Comparison of ENCODE assay signal across 16 mouse cellular contexts in the genomic region with DNA sequence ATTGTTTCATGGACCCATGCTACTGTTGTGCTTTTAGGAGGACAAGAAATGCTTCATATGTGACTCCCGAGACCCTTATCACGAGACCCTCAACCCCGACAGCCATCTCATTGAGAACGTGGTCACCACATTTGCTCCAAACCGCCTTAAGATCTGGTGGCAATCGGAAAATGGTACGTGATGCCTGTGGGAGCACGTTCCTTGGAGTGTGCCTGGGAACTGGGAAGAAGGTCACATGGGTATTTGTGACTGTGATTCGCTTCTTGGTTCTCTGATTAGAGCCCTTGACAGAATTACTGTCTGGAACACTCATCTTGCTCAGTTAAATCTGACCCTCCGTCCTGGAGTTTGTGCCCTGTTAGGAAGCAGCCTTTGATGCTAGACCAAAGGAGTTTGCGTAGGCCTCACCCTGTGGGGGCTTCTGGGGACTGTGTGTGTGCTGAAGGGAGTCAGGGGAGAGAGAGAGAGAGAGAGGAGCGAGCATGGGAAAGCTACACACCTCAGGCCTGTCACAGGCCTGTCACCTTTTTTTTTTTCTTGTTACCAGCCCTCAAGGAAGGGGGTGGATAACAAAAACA. TPM values are rescaled to one million over a fixed set of nuclear protein-coding genes. Genes with fewer than 3 reads are reported as not detected.
DNase-seq lines count a peak whose midpoint lies in the region; ATAC-seq and TF ChIP-seq lines count a peak whose summit lies in the region.
"Had no signal": no experiment of that assay in that cellular context is flagged by ENCODE, and none has a peak within 500 bp of the region (broad histone marks: within the 10 kb centered on the region; RNA-seq: fewer than 3 reads in every experiment).

No protein-coding gene starts in this region.

- intact Hi-C loops in heart, postnatal 36 days (cut with DNase I) = no loop called here

- H3K36me3 ChIP-seq in heart, embryonic 12.5 days = peaks cover 59% of the 10 kb centered on the region
- peaks cover 28% of the 10 kb centered on the region for H3K36me3 ChIP-seq in kidney, postnatal 0 days (ENCODE audit: insufficient read depth, low read length)
- peaks cover 63% of the 10 kb centered on the region for H3K36me3 ChIP-seq in embryonic facial prominence, embryonic 14.5 days (ENCODE audit: control insufficient read depth, insufficient read depth, low read length)
- peaks cover 23% of the 10 kb centered on the region for H3K36me3 ChIP-seq in myocyte (ENCODE audit: control insufficient read depth, insufficient read depth)
- H3K36me3 ChIP-seq: liver, embryonic 15.5 days had no signal

- H3K4me1 ChIP-seq in heart, embryonic 12.5 days (replicated peaks) = peaks cover 63% of the 10 kb centered on the region
- peaks cover 45% of the 10 kb centered on the region for H3K4me1 ChIP-seq in kidney, postnatal 0 days (replicated peaks; ENCODE audit: insufficient read depth, low read length)
- peaks cover 58% of the 10 kb centered on the region for H3K4me1 ChIP-seq in embryonic facial prominence, embryonic 14.5 days (ENCODE audit: control insufficient read depth, insufficient read depth, low read length)
- H3K4me1 ChIP-seq: liver, embryonic 15.5 days had no signal

- H3K27ac ChIP-seq in heart, embryonic 12.5 days (ENCODE audit: poor library complexity, severe bottlenecking) = peak overlapping the region; percentile 79
- peak overlapping the region; percentile 72 for H3K27ac ChIP-seq in kidney, postnatal 0 days
- H3K27ac ChIP-seq in embryonic facial prominence, embryonic 14.5 days (replicated peaks; ENCODE audit: low read depth, low read length) = no peak overlapping the region
- H3K27ac ChIP-seq: embryonic facial prominence, embryonic 12.5 days; liver, embryonic 15.5 days had no signal

- no peak overlapping the region for H3ac ChIP-seq in myocyte (ENCODE audit: control insufficient read depth, insufficient read length)

- TF ChIP-seq CTCF in kidney, postnatal 0 days (IDR thresholded peaks at IDR 0.05; ENCODE audit: low read depth) = no peak

- H3K27me3 ChIP-seq in heart, embryonic 12.5 days (replicated peaks) = no peaks in the 10 kb centered on the region
- H3K27me3 ChIP-seq in kidney, postnatal 0 days (ENCODE audit: insufficient read depth, low read length) = no peaks in the 10 kb centered on the region
- H3K27me3 ChIP-seq in embryonic facial prominence, embryonic 14.5 days (replicated peaks; ENCODE audit: control insufficient read depth, insufficient read depth, low read length) = no peaks in the 10 kb centered on the region
- no peaks in the 10 kb centered on the region for H3K27me3 ChIP-seq in myocyte (ENCODE audit: control insufficient read depth, insufficient read depth, insufficient read length)

- H3K9ac ChIP-seq in heart, embryonic 12.5 days = peak overlapping the region; percentile 32; the same call in 1 of the 2 replicates
- H3K9ac ChIP-seq in kidney, postnatal 0 days (ENCODE audit: low read depth, low read length) = no peak overlapping the region
- H3K9ac ChIP-seq in embryonic facial prominence, embryonic 14.5 days (ENCODE audit: low read depth, low read length) = no peak overlapping the region
- H3K9ac ChIP-seq: embryonic facial prominence, embryonic 12.5 days; liver, embryonic 15.5 days had no signal

- peaks cover 43% of the 10 kb centered on the region for H3K79me2 ChIP-seq in myocyte (ENCODE audit: control insufficient read depth, insufficient read depth)

- H3K4me3 ChIP-seq in heart, embryonic 12.5 days = no peak overlapping the region
- no peak overlapping the region; the same call in 1 of the 2 replicates for H3K4me3 ChIP-seq in kidney, postnatal 0 days (replicated peaks; ENCODE audit: low read depth, low read length)
- no peak overlapping the region for H3K4me3 ChIP-seq in embryonic facial prominence, embryonic 14.5 days (ENCODE audit: low read depth, low read length)
- no peak overlapping the region for H3K4me3 ChIP-seq in myocyte
- H3K4me3 ChIP-seq: embryonic facial prominence, embryonic 12.5 days; liver, embryonic 15.5 days had no signal

- 43% methylated on average over 12 of the region's 12 CpGs for WGBS in heart, embryonic 12.5 days
- WGBS in kidney, postnatal 0 days = 23% methylated on average over 12 of the region's 12 CpGs
- 64% methylated on average over 12 of the region's 12 CpGs for WGBS in embryonic facial prominence, embryonic 14.5 days

- no peak for DNase-seq in heart, postnatal 36 days
- peak; percentile 89 for DNase-seq in kidney, postnatal 0 days (ENCODE audit: low spot score)
- no peak for DNase-seq in kidney, postnatal 36 days
- no peak for DNase-seq in embryonic facial prominence, embryonic 14.5 days (ENCODE audit: low spot score)
- DNase-seq in B cell, adult 2 months = no peak
- DNase-seq: cerebellum, adult 9-11 months; gastrocnemius, postnatal 14 days had no signal

- no peaks in the 10 kb centered on the region for H3K9me3 ChIP-seq in heart, embryonic 12.5 days (replicated peaks)
- no peaks in the 10 kb centered on the region for H3K9me3 ChIP-seq in kidney, postnatal 0 days (replicated peaks; ENCODE audit: low read length)
- no peaks in the 10 kb centered on the region for H3K9me3 ChIP-seq in embryonic facial prominence, embryonic 14.5 days (ENCODE audit: control insufficient read depth, low read length)
- H3K9me3 ChIP-seq: embryonic facial prominence, embryonic 12.5 days; liver, embryonic 15.5 days had no signal

- no peak for TF ChIP-seq POLR2A in myocyte (IDR thresholded peaks at IDR 0.05; ENCODE audit: insufficient read length, low read depth)

- peak overlapping the region; percentile 33 for H3K4me2 ChIP-seq in heart, embryonic 12.5 days
- H3K4me2 ChIP-seq in kidney, postnatal 0 days (ENCODE audit: low read length) = peak overlapping the region; percentile 86
- H3K4me2 ChIP-seq in embryonic facial prominence, embryonic 14.5 days (ENCODE audit: low read depth, low read length) = peak overlapping the region; percentile 88; the same call in 1 of the 2 replicates
- peak overlapping the region; percentile 82 for H3K4me2 ChIP-seq in myocyte (ENCODE audit: low read depth)
- H3K4me2 ChIP-seq: liver, embryonic 15.5 days had no signal

- no peak for ATAC-seq in heart, embryonic 12.5 days (ENCODE audit: insufficient number of reproducible peaks, low FRiP score)
- ATAC-seq in kidney, postnatal 0 days (replicated peaks; ENCODE audit: low FRiP score, low read depth) = peak; percentile 72
- no peak for ATAC-seq in embryonic facial prominence, embryonic 14.5 days (ENCODE audit: low read depth)
- no peak for ATAC-seq in megakaryocyte-erythroid progenitor cell, adult 5-6 weeks (replicated peaks; ENCODE audit: low FRiP score, low TSS enrichment, poor library complexity, severe bottlenecking)
- ATAC-seq: forebrain, embryonic 16.5 days; hindbrain, embryonic 16.5 days had no signal

TF ChIP-seq in myocyte, 11 proteins besides CTCF, POLR2A, EP300 and RAD21:
- TF ChIP-seq USF1 (IDR thresholded peaks at IDR 0.05; ENCODE audit: low read depth) (peak; percentile 62), MYOD1 (IDR thresholded peaks at IDR 0.05; ENCODE audit: control insufficient read depth in 1 of 3, insufficient read length in 2 of 3, low read depth in 2 of 3) (no peak)
TF ChIP-seq in myocyte: peak in this region for 1.

RNA-seq across cellular contexts. Expression of gene Lamb1, which starts 4.1 kb away (rescaled TPM):
- 127 and 132 TPM in 2 replicates for polyA plus RNA-seq in heart, embryonic 12.5 days (2016; fragmentation: Nextera tagmentation; extraction: Ambion mirVana)
- total RNA-seq in heart, postnatal 36 days (2021) = 10 to 100 TPM; 75.8 to 81.2 TPM
- polyA plus RNA-seq in kidney, postnatal 0 days (2015; fragmentation: Nextera tagmentation; extraction: Ambion mirVana) = 115 and 128 TPM in 2 replicates
- 84.2 and 93.9 TPM in 2 replicates for polyA plus RNA-seq in embryonic facial prominence, embryonic 14.5 days (2014; fragmentation: Nextera tagmentation; extraction: Ambion mirVana)
- polyA plus RNA-seq in myocyte (2012; fragmentation: generic; extraction: Trizol) = 69.4 TPM
- not detected in 2 replicates for total RNA-seq in megakaryocyte-erythroid progenitor cell, adult 5-6 weeks (2014; fragmentation: Nextera tagmentation)
- total RNA-seq in megakaryocyte-erythroid progenitor cell, adult 5-6 weeks (2017) = not detected in 2 replicates

RNA-seq across cellular contexts. Expression of gene Gm6993, which starts 28.5 kb away (rescaled TPM):
- polyA plus RNA-seq in heart, embryonic 12.5 days (2016; fragmentation: Nextera tagmentation; extraction: Ambion mirVana) = not detected in 2 replicates
- not detected for total RNA-seq in heart, postnatal 36 days (2021)
- not detected in 2 replicates for polyA plus RNA-seq in kidney, postnatal 0 days (2015; fragmentation: Nextera tagmentation; extraction: Ambion mirVana)
- not detected in 2 replicates for polyA plus RNA-seq in embryonic facial prominence, embryonic 14.5 days (2014; fragmentation: Nextera tagmentation; extraction: Ambion mirVana)
- polyA plus RNA-seq in myocyte (2012; fragmentation: generic; extraction: Trizol) = not detected
- not detected in 2 replicates for total RNA-seq in megakaryocyte-erythroid progenitor cell, adult 5-6 weeks (2014; fragmentation: Nextera tagmentation)
- total RNA-seq in megakaryocyte-erythroid progenitor cell, adult 5-6 weeks (2017) = not detected in 2 replicates
- total RNA-seq: adrenal gland, adult 18-20 months; gastrocnemius, postnatal 14 days; left cerebral cortex, postnatal 14 days had no signal
- polyA plus RNA-seq: embryonic facial prominence, embryonic 12.5 days; forebrain, embryonic 16.5 days; hindbrain, embryonic 16.5 days; liver, embryonic 15.5 days had no signal

Comparison
In these comparisons a context has a peak if more than half of its experiments do, and no peak if none do; other contexts are left out.
1. H3K4me2 ChIP-seq: peak in every context shown above with its lines; median percentile 88 in embryonic facial prominence, embryonic 14.5 days; 86 in kidney, postnatal 0 days; 82 in myocyte; 33 in heart, embryonic 12.5 days.